Mouse (Mus musculus) left cerebral cortex, adult 9 months (tissue): ENCODE results near the gene Mup5.
"Not testable (repeated sequence)": the region's sequence is repeated elsewhere in the genome, so short reads cannot be mapped to it uniquely, and the experiment has no call there.

Experiments used
- DNase-seq, 2 experiments: peaks; one replicate each; pipeline ENCODE4 v3.0.0; 2022; ENCODE audit warnings: low spot score in 2 of 2

The Mup5 gene

GRCm38 (mm10) chr4:61834952-61835708 lies at the start of gene Mup5:
Gene Mup5 (minus strand): TSS chr4:61835233.
- DNase-seq = peak; percentile 8 to 61

GRCm38 (mm10) chr4:61858160-61858559 lies 23.1 kb upstream of the Mup5 start:
- DNase-seq = peak in 1 of 2 experiments; percentile 15

- DNase-seq = no peak
These were observed 21.0 kb upstream of the Mup5 start for GRCm38 (mm10) chr4:61855831-61856698.

GRCm38 (mm10) chr4:61855344-61855743 lies 20.3 kb upstream of the Mup5 start:
- no peak for DNase-seq

GRCm38 (mm10) chr4:61844758-61845455 lies 9.9 kb upstream of the Mup5 start:
- DNase-seq = no peak

- DNase-seq = no peak
These were observed 5.8 kb downstream of the Mup5 start for GRCm38 (mm10) chr4:61829211-61829610.

- DNase-seq = no peak
These were observed 11.8 kb downstream of the Mup5 start for GRCm38 (mm10) chr4:61823185-61823584.

- DNase-seq = not testable (repeated sequence)
These were observed 12.5 kb downstream of the Mup5 start for GRCm38 (mm10) chr4:61822541-61822940.

GRCm38 (mm10) chr4:61815602-61816001 lies 19.4 kb downstream of the Mup5 start:
- DNase-seq = no peak

GRCm38 (mm10) chr4:61813435-61813834 lies 21.6 kb downstream of the Mup5 start:
- DNase-seq = no peak

- peak in 1 of 2 experiments; percentile 70 for DNase-seq
These were observed 23.8 kb downstream of the Mup5 start for GRCm38 (mm10) chr4:61811193-61811592.

GRCm38 (mm10) chr4:61808926-61809325 lies 26.1 kb downstream of the Mup5 start:
- not testable (repeated sequence) for DNase-seq

- DNase-seq = not testable (repeated sequence)
These were observed 45.3 kb downstream of the Mup5 start for GRCm38 (mm10) chr4:61789699-61790098.

- DNase-seq = not testable (repeated sequence)
These were observed 50.8 kb downstream of the Mup5 start for GRCm38 (mm10) chr4:61784231-61784630.

- DNase-seq = not testable (repeated sequence)
These were observed 52.9 kb downstream of the Mup5 start, which contains the start of gene Mup19 for GRCm38 (mm10) chr4:61782169-61782568. Gene Mup19 (minus strand): TSS chr4:61782269.
